Mouse (Mus musculus) kidney, embryonic 16.5 days (tissue): Measurements from ENCODE around the gene Gm20388. TPM values are rescaled to one million over a fixed set of nuclear protein-coding genes. Genes with fewer than 3 reads are reported as not detected.

Source experiments
- ATAC-seq: fragments of 200-750 bp; cut with Nextera tagmentation; 2 replicates; pipeline ENCODE4 v1.8.0; 2017; ENCODE audit warnings: moderate TSS enrichment; ENCODE audit not compliant: low FRiP score, low TSS enrichment
- H3K27ac ChIP-seq: fragments of 300-500 bp; sonication (generic); 2 replicates; pipeline ENCODE4 v1.5.1; 2014; ENCODE audit warnings: low read length
- H3K27me3 ChIP-seq: fragments of 300-500 bp; sonication (generic); 2 replicates; pipeline ENCODE4 v1.6.1; 2014; ENCODE audit warnings: low read length, control low read depth, mixed read lengths; ENCODE audit not compliant: insufficient read depth
- H3K36me3 ChIP-seq: fragments of 300-500 bp; sonication (generic); 2 replicates; pipeline ENCODE4 v1.6.1; 2014; ENCODE audit warnings: low read length, control low read depth, mixed read lengths; ENCODE audit not compliant: insufficient read depth
- H3K4me1 ChIP-seq: fragments of 300-500 bp; sonication (generic); 2 replicates; pipeline ENCODE4 v1.6.1; 2014; ENCODE audit warnings: low read length, control low read depth, mixed read lengths; ENCODE audit not compliant: insufficient read depth
- H3K4me2 ChIP-seq: fragments of 300-500 bp; sonication (generic); replicated peaks from 2 replicates; pipeline ENCODE4 v1.6.1; 2014; ENCODE audit warnings: low read depth, low read length
- H3K4me3 ChIP-seq: fragments of 300-500 bp; sonication (generic); 2 replicates; pipeline ENCODE4 v1.5.1; 2014; ENCODE audit warnings: mild to moderate bottlenecking, low read length
- H3K9ac ChIP-seq: fragments of 300-500 bp; sonication (generic); replicated peaks from 2 replicates; pipeline ENCODE4 v1.6.1; 2014; ENCODE audit warnings: low read length
- H3K9me3 ChIP-seq: fragments of 300-500 bp; sonication (generic); 2 replicates; pipeline ENCODE4 v1.6.1; 2016; ENCODE audit warnings: low read length, control low read depth
- WGBS: fragments of 180-500 bp; shearing (Covaris S2); extraction: QIAGEN DNeasy Blood & Tissue Kit; methylation state at CpG from one replicate; pipeline ENCODE4 v1.1.7; 2014; 5-methylcytosine and 5-hydroxymethylcytosine counted together
- polyA plus RNA-seq: library from polyadenylated mRNA; unstranded; fragments of >200 nt; fragmentation: Nextera tagmentation; extraction: Ambion mirVana; gene quantifications from 2 replicates; pipeline ENCODE4 v1.2.1, GENCODE M21; 2015

Gene Gm20388
- polyA plus RNA-seq, 1 experiment from 2014 or later, result 7.7 TPM

DNA sequence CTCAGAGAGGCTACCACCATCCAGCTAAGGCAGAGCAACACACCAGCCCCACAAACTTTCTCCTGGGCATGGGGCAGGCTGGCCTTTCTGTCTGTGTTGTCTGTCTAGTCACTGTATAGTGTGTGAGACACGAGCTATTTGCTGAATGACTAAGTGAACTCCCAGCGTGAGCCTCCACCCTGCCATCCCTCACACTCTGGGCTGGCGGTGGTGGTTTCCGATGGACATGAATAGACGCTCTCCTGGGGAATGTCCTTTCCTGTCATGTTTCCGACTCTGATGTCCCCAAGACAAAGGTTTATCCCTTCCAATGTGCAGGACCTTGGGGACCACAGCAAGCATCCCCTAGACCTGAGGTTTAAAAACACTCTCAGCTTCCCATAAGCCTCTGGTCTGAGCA lies 1057.7 kb downstream of the Gm20388 start:
- Histone ChIP-seq H3K27ac (no peak overlapping the region), H3K4me2 (no peak overlapping the region), H3K9me3 (no peaks in the 10 kb centered on the region), H3K27me3 (peaks cover 83% of the 10 kb centered on the region), H3K4me3 (no peak overlapping the region), H3K4me1 (peaks cover 10% of the 10 kb centered on the region), H3K36me3 (no peaks in the 10 kb centered on the region), H3K9ac (no peak overlapping the region)
- 63% methylated on average over 6 of the region's 6 CpGs for WGBS
- no peak for ATAC-seq

GRCm38 (mm10) chr8:120970346-120970745 lies 1059.7 kb downstream of the Gm20388 start:
- peaks cover 82% of the 10 kb centered on the region for H3K27me3 ChIP-seq
- 14% methylated on average over 5 of the region's 5 CpGs for WGBS
- no peak for ATAC-seq

DNA sequence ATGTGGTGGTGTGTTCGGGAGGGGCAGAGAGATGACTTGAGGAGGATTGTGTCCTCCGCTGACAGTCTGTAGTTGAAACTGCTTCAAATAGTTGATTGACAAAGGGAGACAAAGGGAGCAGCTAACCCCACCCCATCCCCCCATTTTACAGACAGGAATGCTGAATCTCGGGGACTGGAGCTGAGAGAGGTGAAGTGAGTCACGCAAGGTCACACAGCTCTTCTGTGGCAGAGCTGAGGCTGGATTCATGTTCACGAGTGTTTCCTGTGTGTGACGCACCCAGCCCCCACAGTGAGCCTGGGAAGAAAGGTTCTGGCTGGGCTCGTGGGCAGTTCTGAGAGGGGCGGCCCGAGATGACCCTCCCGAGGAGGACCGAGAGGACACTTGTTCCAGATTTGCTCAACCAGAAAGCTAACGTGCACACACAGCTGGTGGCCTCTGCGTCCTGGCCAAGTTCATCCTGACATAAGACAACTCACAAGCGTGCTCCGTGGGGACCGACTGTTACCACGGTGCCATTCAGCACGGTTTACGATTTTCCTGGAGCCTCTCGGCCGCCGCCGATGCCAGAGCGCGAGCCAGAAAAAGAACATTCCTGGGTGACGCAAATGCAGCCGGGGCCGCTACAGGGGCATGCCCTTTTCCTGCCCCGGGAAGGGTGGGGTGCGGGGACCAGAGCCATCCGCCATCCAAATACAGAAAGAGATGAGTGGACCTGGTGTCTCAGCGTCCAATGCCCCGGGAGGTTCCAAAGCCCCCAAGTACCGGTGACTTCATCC lies 1061.2 kb downstream of the Gm20388 start:
- no peak for ATAC-seq
- H3K4me3 ChIP-seq, result peak overlapping the region; percentile 26
- no peaks in the 10 kb centered on the region for H3K36me3 ChIP-seq
- peaks cover 10% of the 10 kb centered on the region for H3K4me1 ChIP-seq
- no peak overlapping the region for H3K27ac ChIP-seq
- peaks cover 79% of the 10 kb centered on the region for H3K27me3 ChIP-seq
- WGBS, result 14% methylated on average over 34 of the region's 34 CpGs
- peak overlapping the region; percentile 23; the same call in 1 of the 2 replicates for H3K9ac ChIP-seq
- peak overlapping the region; percentile 46 for H3K4me2 ChIP-seq
- no peaks in the 10 kb centered on the region for H3K9me3 ChIP-seq

More at GRCm38 (mm10) chr8:120970346-120970745, 1059.7 kb downstream of the Gm20388 start:
- Histone ChIP-seq H3K4me3 (no peak overlapping the region), H3K4me1 (peaks cover 10% of the 10 kb centered on the region), H3K9ac (no peak overlapping the region), H3K9me3 (no peaks in the 10 kb centered on the region), H3K4me2 (no peak overlapping the region), H3K27ac (no peak overlapping the region), H3K36me3 (no peaks in the 10 kb centered on the region)

DNA sequence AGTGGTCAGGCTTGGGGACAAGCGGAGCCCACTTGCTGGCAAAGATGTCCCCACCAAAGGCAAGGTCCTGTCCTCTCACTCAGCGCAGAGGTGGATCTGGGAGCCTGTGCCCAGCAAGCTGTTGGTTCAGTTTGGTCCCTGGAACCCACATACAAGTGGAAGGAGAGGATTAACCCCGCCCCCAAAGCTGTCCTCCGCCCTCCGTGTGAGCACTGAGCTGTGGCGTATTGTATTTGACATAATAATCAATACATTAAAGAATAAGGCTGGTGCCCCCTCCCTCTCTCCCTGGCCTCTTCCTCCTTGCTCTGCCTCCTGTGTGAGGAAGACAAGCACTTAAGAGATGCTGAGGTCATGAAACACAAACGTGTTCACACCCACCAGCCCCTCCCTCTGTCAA lies 1062.4 kb downstream of the Gm20388 start:
- Histone ChIP-seq H3K4me1 (peaks cover 10% of the 10 kb centered on the region), H3K36me3 (no peaks in the 10 kb centered on the region), H3K27ac (no peak overlapping the region), H3K4me3 (no peak overlapping the region), H3K27me3 (peaks cover 71% of the 10 kb centered on the region), H3K4me2 (no peak overlapping the region), H3K9ac (no peak overlapping the region), H3K9me3 (no peaks in the 10 kb centered on the region)
- ATAC-seq, result no peak
- 22% methylated on average over 7 of the region's 7 CpGs for WGBS

DNA sequence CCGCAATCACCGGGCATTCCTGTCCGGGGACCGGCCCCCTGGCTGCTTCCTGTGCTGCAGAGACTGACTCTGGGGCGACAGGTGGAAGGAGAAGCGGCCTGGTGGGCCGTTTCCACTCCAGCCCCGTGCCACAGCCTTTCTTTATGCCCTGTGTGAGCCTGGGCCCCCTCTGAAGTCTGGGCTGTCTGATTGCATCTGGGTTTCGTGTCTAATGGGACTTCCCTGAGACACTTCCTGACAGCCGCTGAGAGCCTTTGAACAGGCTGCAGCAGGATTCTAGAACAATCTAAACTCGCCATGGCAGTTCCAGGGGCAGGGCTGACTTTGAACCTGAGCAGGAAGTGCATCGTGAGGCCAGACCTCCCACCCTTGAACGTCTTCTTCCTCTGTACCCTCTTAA lies 1066.5 kb downstream of the Gm20388 start:
- peaks cover 65% of the 10 kb centered on the region for H3K27me3 ChIP-seq
- no peak for ATAC-seq
- peaks cover 10% of the 10 kb centered on the region for H3K4me1 ChIP-seq
- 61% methylated on average over 13 of the region's 13 CpGs for WGBS
- no peaks in the 10 kb centered on the region for H3K9me3 ChIP-seq
- H3K4me2 ChIP-seq, result no peak overlapping the region
- no peak overlapping the region for H3K4me3 ChIP-seq
- no peak overlapping the region for H3K27ac ChIP-seq
- H3K9ac ChIP-seq, result no peak overlapping the region
- H3K36me3 ChIP-seq, result no peaks in the 10 kb centered on the region

- Histone ChIP-seq H3K9ac (no peak overlapping the region), H3K9me3 (no peaks in the 10 kb centered on the region), H3K27me3 (peaks cover 52% of the 10 kb centered on the region), H3K36me3 (no peaks in the 10 kb centered on the region), H3K27ac (no peak overlapping the region), H3K4me3 (no peak overlapping the region), H3K4me1 (peaks cover 5% of the 10 kb centered on the region; the same call in 1 of the 2 replicates), H3K4me2 (no peak overlapping the region)
- 56% methylated on average over 9 of the region's 9 CpGs for WGBS
- ATAC-seq, result no peak
These were observed 1068.6 kb downstream of the Gm20388 start for GRCm38 (mm10) chr8:120979210-120979609.

DNA sequence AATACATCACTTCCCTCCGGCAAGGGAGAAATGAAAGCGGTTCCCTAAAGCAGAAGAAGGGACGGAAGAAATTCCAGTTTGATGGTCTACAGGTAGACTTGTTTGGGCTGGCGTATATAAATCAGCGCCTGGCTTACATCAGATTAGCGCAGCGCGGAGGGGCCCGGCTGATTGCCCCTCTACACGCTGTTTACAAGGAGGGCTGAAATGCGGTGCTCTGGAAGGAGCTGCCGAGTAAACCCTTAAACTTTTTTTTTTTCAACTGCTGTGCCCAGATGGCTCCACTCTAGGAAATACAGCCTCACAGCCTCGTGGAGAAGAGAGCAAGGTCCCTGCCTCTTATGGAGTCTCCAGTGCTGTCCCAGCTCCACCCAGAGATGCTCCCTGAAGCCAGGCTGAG lies 1070.3 kb downstream of the Gm20388 start:
- Histone ChIP-seq H3K4me3 (no peak overlapping the region), H3K9ac (no peak overlapping the region), H3K27me3 (peaks cover 39% of the 10 kb centered on the region), H3K9me3 (no peaks in the 10 kb centered on the region), H3K4me1 (peaks cover 5% of the 10 kb centered on the region; the same call in 1 of the 2 replicates), H3K4me2 (peak overlapping the region; percentile 23; the same call in 1 of the 2 replicates), H3K36me3 (no peaks in the 10 kb centered on the region), H3K27ac (no peak overlapping the region)
- ATAC-seq, result no peak
- WGBS, result 24% methylated on average over 13 of the region's 13 CpGs

GRCm38 (mm10) chr8:120984888-120985287 lies 1074.2 kb downstream of the Gm20388 start:
- Histone ChIP-seq H3K4me3 (no peak overlapping the region), H3K9ac (no peak overlapping the region), H3K4me1 (peaks cover 5% of the 10 kb centered on the region; the same call in 1 of the 2 replicates), H3K4me2 (no peak overlapping the region), H3K9me3 (no peaks in the 10 kb centered on the region), H3K27ac (no peak overlapping the region), H3K27me3 (peaks cover 37% of the 10 kb centered on the region), H3K36me3 (no peaks in the 10 kb centered on the region)
- ATAC-seq, result no peak
- WGBS, result 49% methylated on average over 8 of the region's 8 CpGs

DNA sequence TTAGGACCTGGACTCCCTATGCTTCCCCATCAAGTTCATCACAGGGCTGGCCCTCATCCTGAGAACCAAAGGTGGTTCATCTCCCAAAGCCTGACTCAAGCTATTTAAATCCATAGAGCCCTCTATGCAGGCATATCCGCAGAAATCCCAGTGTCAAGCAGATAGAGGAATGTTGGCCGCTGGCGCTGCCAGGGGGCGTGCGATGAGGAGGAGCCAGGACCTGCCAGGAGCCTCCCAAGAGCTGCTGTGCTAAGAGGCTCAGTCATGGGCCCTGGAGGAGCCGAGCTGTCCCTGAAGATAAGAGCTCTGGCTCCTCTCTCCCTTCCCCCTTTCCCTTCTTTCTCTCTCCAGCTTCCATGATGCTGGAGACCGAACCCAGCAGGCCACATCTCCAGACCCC lies 1075.4 kb downstream of the Gm20388 start:
- H3K4me1 ChIP-seq, result peaks cover 1% of the 10 kb centered on the region; the same call in 1 of the 2 replicates
- H3K9me3 ChIP-seq, result no peaks in the 10 kb centered on the region
- no peak for ATAC-seq
- no peak overlapping the region for H3K27ac ChIP-seq
- H3K4me2 ChIP-seq, result no peak overlapping the region
- H3K9ac ChIP-seq, result no peak overlapping the region
- peaks cover 26% of the 10 kb centered on the region for H3K27me3 ChIP-seq
- no peaks in the 10 kb centered on the region for H3K36me3 ChIP-seq
- 86% methylated on average over 7 of the region's 7 CpGs for WGBS
- H3K4me3 ChIP-seq, result no peak overlapping the region

DNA sequence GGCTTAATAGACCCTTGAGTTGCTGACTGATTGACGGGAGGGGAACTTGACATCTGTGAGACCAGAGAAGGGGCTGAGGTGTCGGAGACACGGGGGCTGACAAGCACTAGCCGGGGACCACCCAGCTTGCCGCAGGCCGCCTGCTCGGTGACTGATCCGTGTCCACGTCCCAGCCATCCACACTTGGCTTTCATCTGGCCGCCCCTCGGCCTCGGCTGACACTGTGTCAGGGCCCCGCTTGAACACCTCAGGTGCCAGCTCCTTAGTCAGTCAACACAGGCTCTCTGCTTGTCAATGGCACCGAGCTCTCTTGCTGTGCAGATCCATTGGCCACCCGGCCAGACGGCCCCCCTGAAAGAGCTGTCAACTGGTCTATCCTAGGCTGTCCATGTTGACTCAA lies 1083.1 kb downstream of the Gm20388 start:
- ATAC-seq, result no peak; the same call in 1 of the 2 replicates
- WGBS, result 16% methylated on average over 16 of the region's 16 CpGs
- H3K4me2 ChIP-seq, result no peak overlapping the region
- peaks cover 17% of the 10 kb centered on the region for H3K4me1 ChIP-seq
- no peak overlapping the region for H3K27ac ChIP-seq
- H3K36me3 ChIP-seq, result no peaks in the 10 kb centered on the region
- H3K4me3 ChIP-seq, result no peak overlapping the region
- peaks cover 43% of the 10 kb centered on the region for H3K27me3 ChIP-seq
- no peak overlapping the region for H3K9ac ChIP-seq
- H3K9me3 ChIP-seq, result no peaks in the 10 kb centered on the region
